In the genomic region with DNA sequence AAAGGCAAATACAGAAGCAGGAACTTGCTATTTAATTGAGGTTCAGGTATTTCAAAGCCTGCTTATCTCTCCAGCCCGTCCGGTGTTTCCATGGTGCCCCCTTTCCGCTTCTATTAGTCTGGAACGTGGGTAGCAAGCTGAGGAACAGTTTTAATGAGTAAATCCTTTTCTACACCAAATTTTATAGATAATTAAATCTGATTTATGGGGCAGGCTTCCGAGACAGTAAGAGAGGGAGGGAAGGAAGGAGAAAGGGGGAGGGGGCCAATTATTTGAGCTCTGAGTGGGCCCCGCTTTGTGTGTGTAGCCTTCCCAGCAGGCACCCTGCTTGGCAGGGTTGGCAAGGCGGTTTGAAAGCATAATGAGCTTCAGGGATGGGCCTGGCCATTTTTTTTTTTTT, we compare ENCODE assay signal across 8 mouse cellular contexts.
A peak's percentile ranks its signal among the peaks of the same experiment; 100 is the strongest.
DNase-seq lines count a peak whose midpoint lies in the region; ATAC-seq lines count a peak whose summit lies in the region.

No protein-coding gene starts in this region.

- peak overlapping the region; percentile 56 for H3K4me2 ChIP-seq in heart, embryonic 12.5 days
- peak overlapping the region; percentile 57 for H3K4me2 ChIP-seq in forebrain, embryonic 16.5 days (ENCODE audit: low read length)
- peak overlapping the region; percentile 34; the same call in 1 of the 2 replicates for H3K4me2 ChIP-seq in liver, embryonic 16.5 days (ENCODE audit: low read depth, low read length)

- DNase-seq in heart, adult 8-10 months (ENCODE audit: low spot score): no peak
- DNase-seq in MN1 (ENCODE audit: low spot score): peak; percentile 55
- DNase-seq in frontal cortex, postnatal 10 days (ENCODE audit: low spot score in 2 of 2): no peak
- DNase-seq in adrenal gland, postnatal 4 days (ENCODE audit: low spot score in 2 of 2): no peak

- no peak overlapping the region for H3K9ac ChIP-seq in heart, embryonic 12.5 days
- H3K9ac ChIP-seq in forebrain, embryonic 16.5 days (replicated peaks; ENCODE audit: low read depth, low read length): peak overlapping the region; percentile 34
- H3K9ac ChIP-seq in liver, embryonic 16.5 days (ENCODE audit: low read depth, low read length): no peak overlapping the region

- no peaks in the 10 kb centered on the region for H3K9me3 ChIP-seq in heart, embryonic 12.5 days (replicated peaks)
- H3K9me3 ChIP-seq in forebrain, embryonic 16.5 days (ENCODE audit: control insufficient read depth, low read length): no peaks in the 10 kb centered on the region
- no peaks in the 10 kb centered on the region for H3K9me3 ChIP-seq in liver, embryonic 16.5 days (replicated peaks; ENCODE audit: control insufficient read depth, low read length)

- ATAC-seq in heart, embryonic 12.5 days (ENCODE audit: insufficient number of reproducible peaks, low FRiP score): no peak
- ATAC-seq in forebrain, embryonic 16.5 days: peak; percentile 77
- ATAC-seq in liver, embryonic 16.5 days (ENCODE audit: low read depth): no peak
- no peak for ATAC-seq in megakaryocyte progenitor cell, adult 5-6 weeks (replicated peaks; ENCODE audit: poor library complexity)

- no peaks in the 10 kb centered on the region for H3K36me3 ChIP-seq in heart, embryonic 12.5 days
- H3K36me3 ChIP-seq in forebrain, embryonic 16.5 days (ENCODE audit: control insufficient read depth, insufficient read depth): no peaks in the 10 kb centered on the region
- H3K36me3 ChIP-seq in liver, embryonic 16.5 days (ENCODE audit: control insufficient read depth, insufficient read depth): no peaks in the 10 kb centered on the region

- H3K4me3 ChIP-seq in heart, embryonic 12.5 days: no peak overlapping the region
- H3K4me3 ChIP-seq in forebrain, embryonic 16.5 days (replicated peaks; ENCODE audit: low read length): peak overlapping the region; percentile 28
- H3K4me3 ChIP-seq in liver, embryonic 16.5 days (ENCODE audit: low read depth, low read length): peak overlapping the region; percentile 13; the same call in 1 of the 2 replicates

- H3K27me3 ChIP-seq in heart, embryonic 12.5 days (replicated peaks): no peaks in the 10 kb centered on the region
- no peaks in the 10 kb centered on the region for H3K27me3 ChIP-seq in forebrain, embryonic 16.5 days (replicated peaks; ENCODE audit: control insufficient read depth, insufficient read depth, low read length)
- no peaks in the 10 kb centered on the region for H3K27me3 ChIP-seq in liver, embryonic 16.5 days (ENCODE audit: control insufficient read depth, insufficient read depth, low read depth, low read length)

- WGBS in heart, embryonic 12.5 days: 40% methylated on average over 7 of the region's 7 CpGs
- WGBS in forebrain, embryonic 16.5 days: 1% methylated on average over 7 of the region's 7 CpGs
- 52% methylated on average over 7 of the region's 7 CpGs for WGBS in liver, embryonic 16.5 days (ENCODE audit: insufficient replicate concordance)

- no peak overlapping the region for H3K27ac ChIP-seq in heart, embryonic 12.5 days (ENCODE audit: poor library complexity, severe bottlenecking)
- peak overlapping the region; percentile 71 for H3K27ac ChIP-seq in forebrain, embryonic 16.5 days (ENCODE audit: low read length)
- H3K27ac ChIP-seq in liver, embryonic 16.5 days (ENCODE audit: low read length): no peak overlapping the region

- H3K4me1 ChIP-seq in heart, embryonic 12.5 days (replicated peaks): peaks cover 4% of the 10 kb centered on the region; the same call in 1 of the 2 replicates
- H3K4me1 ChIP-seq in forebrain, embryonic 16.5 days (replicated peaks; ENCODE audit: control insufficient read depth, insufficient read depth, low read length): peaks cover 21% of the 10 kb centered on the region
- no peaks in the 10 kb centered on the region for H3K4me1 ChIP-seq in liver, embryonic 16.5 days (ENCODE audit: control insufficient read depth, low read depth, low read length)
